Mouse (Mus musculus): ENCODE data around the gene Ccl2. TPM values are rescaled to one million over a fixed set of nuclear protein-coding genes. Genes with fewer than 3 reads are reported as not detected.

Gene Ccl2
- not detected for total RNA-seq (2023)

DNA sequence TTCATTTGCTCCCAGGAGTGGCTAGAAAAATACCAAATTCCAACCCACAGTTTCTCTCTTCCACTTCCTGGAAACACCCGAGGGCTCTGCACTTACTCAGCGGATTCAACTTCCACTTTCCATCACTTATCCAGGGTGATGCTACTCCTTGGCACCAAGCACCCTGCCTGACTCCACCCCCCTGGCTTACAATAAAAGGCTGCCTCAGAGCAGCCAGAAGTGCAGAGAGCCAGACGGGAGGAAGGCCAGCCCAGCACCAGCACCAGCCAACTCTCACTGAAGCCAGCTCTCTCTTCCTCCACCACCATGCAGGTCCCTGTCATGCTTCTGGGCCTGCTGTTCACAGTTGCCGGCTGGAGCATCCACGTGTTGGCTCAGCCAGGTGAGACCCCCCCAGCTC is at the start of gene Ccl2:
Gene Ccl2 (plus strand): TSS at position 216 of the 400 bp plus-strand sequence.

DNA sequence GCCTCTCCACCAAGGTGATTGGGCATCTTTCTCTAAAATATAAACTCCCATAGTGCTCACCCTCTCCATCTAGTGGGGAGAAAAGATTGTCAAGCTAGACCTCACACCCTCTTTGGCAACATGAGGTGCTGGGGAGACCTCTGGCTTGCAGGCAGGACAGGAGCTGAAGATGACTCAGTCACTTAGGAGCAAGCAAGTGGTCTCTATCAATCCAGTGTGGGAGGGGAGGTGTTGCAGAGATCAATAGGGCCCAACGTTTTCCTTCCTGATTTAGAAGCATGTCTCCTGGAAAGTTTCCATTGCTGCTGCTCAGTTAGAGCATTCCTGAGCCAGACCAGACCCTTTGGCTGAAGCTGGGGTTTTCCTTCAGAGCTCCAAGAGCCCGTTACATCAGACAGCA is 3.2 kb downstream of the Ccl2 start, which contains the start of gene Gm17268:
Gene Gm17268 (minus strand): TSS at position 28 of the 400 bp plus-strand sequence.

DNA sequence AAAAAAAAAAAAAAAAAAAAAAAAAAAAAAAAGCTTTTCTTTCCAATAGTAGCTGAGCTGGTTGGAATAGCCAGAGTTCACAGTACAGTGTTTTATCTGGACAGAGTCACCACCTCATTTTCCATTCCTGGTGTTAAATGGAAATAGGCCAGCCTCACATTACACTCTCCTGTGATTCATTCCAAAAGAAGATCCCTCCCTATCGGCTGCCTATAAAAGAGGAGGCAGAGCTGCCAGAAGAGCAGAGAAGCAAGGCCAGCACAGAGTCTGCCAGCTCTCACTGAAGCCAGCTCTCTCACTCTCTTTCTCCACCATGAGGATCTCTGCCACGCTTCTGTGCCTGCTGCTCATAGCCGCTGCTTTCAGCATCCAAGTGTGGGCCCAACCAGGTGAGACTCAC is 10.1 kb downstream of the Ccl2 start, which contains the start of gene Ccl7:
Gene Ccl7 (plus strand): TSS at position 242 of the 400 bp plus-strand sequence.

DNA sequence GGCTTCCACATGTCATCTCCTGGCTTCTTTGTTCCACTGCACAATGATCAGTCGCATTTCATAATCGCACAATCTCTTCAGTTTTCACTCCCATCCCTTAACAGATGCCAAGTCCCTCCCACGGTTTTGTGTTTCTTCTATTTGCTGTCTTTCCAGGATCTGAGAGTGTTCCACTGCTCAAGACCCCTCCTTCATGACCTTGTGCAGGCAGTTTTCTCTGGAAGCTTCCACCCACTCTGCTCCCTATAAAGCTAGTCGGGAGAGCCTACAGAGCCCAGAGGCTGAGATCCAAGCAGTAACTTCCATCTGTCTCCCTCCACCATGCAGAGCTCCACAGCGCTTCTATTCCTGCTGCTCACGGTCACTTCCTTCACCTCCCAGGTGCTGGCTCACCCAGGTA is 22.3 kb downstream of the Ccl2 start, which contains the start of gene Ccl11:
Gene Ccl11 (plus strand): TSS at position 178 of the 400 bp plus-strand sequence.

Other genes starting within 250 kb of the Ccl2 start
- not detected for gene 5530401A14Rik, start 174.9 kb upstream of the Ccl2 start, total RNA-seq (2023)
- gene Asic2, start 67.1 kb upstream of the Ccl2 start, total RNA-seq (2023): not detected
- not detected for gene Gm17268, start 3.0 kb downstream of the Ccl2 start, total RNA-seq (2023)
- not detected for gene Ccl7, start 10.1 kb downstream of the Ccl2 start, total RNA-seq (2023)
- gene Ccl11, start 22.3 kb downstream of the Ccl2 start, total RNA-seq (2023): not detected
- not detected for gene Ccl12, start 66.3 kb downstream of the Ccl2 start, total RNA-seq (2023)
- gene Ccl8, start 79.6 kb downstream of the Ccl2 start, total RNA-seq (2023): not detected

Data from CD8-positive naive resting alpha-beta T cell, adult 57 days (primary cell).